Mouse (Mus musculus) ES-CJ7 (cell line): Measurements from ENCODE around the gene 5430419D17Rik.

Source experiments
- DNase-seq: peaks from one replicate; pipeline ENCODE4 v3.0.0; 2011; ENCODE audit warnings: low read depth, low spot score

Gene 5430419D17Rik

DNA sequence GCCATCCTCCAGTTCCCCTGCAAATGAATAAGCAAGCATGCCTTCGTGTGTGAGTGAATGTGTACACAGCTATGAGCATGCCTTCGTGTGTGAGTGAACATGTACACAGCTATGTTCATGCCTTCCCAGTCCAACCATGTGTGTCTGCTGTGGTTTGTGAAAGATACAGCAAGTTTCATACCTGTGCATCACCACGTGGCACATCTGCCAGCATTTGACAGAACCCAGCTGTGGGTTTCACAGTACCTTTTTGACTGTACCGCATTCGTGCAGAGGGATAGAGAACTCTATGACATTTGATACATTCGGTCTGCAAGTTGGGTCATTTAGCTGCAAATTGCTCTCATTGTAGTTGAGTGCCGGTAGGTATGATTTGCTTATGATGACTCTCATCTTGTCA lies 140.3 kb downstream of the 5430419D17Rik start:
- DNase-seq: no peak

DNA sequence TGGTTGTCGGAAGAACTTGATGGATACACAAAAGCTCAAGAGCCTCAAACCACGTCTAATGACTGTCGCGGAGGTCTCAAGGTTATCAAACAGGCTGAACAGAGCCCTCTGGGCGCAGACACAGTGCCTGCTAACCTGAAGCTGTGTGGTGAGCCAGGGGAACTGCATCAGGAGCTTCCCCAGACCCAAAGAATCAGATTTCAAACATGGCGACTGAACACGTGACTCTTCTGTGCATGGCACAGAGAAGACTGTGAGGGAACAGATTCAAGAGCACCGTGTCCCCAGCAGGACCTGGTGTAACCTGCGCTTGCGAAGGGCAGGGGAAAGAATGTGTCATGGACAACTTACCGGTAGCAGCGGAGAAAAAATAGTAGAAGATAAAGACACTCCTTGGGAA lies 143.4 kb downstream of the 5430419D17Rik start:
- DNase-seq: peak; percentile 67

DNA sequence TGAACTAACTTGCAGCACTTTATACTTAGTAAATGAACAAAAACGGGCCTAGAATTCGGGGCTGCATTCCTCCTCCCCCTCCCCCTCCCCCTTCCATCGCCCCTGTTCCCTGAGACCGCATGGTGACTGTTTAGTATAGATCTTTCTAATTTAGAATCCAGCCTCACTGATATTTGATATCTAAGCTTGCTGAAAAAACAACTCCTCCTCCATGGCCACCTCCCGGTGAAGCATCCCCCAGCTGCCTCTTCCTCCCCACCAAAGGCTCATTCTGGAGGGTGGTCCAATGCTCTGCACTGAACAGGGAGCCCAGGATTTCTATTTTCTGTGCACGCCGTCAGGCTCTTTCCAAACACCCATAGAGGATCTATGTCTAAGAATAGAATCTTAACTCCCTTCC lies 144.1 kb downstream of the 5430419D17Rik start:
- DNase-seq: no peak

DNA sequence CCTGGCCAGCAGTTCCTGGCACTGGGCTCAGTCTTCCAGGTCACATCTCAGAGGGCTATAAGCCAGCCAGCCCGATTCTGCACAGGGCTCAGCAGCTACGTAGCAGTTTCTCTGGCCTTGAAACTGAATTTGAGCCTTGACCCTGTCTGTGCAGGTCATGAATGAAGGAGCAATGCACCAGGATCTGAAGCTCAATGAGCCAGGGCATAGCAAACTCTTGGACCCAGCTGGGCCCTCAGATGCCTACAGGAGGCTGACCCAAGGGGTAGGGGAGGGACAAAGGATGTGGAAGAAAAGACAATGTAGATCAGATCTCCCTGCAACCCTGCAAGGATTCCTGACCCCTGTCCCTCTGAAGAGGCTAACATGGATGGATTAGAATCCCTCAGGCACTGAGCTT lies 148.0 kb downstream of the 5430419D17Rik start, which contains the start of gene Cuzd1:
Gene Cuzd1 (minus strand): TSS at position 101 of the 400 bp plus-strand sequence.
- DNase-seq: no peak

DNA sequence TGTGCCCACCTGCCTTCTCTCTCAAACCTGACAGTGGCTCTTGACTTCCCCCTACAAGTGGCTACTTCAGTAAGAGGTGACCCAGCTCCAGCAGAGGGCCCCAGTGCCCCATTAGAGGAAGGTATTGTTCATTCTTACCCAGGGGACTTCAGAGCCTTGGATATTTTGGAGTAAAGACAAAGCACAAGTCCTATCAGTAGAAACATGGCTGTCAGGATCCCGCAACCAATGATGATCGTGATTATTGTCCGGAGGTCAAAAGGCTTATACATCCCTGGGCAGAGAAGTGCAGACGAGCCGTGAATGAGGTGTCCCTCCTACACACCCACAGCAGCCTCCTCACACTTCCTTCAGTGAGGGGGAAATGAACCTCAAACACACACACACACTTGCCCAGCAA lies 152.9 kb downstream of the 5430419D17Rik start:
- no peak for DNase-seq

GRCm38 (mm10) chr7:131329416-131329815 lies 155.2 kb downstream of the 5430419D17Rik start, which contains the start of gene Fam24b:
Gene Fam24b, minus strand, starts transcription at chr7:131329516.
- DNase-seq: no peak

DNA sequence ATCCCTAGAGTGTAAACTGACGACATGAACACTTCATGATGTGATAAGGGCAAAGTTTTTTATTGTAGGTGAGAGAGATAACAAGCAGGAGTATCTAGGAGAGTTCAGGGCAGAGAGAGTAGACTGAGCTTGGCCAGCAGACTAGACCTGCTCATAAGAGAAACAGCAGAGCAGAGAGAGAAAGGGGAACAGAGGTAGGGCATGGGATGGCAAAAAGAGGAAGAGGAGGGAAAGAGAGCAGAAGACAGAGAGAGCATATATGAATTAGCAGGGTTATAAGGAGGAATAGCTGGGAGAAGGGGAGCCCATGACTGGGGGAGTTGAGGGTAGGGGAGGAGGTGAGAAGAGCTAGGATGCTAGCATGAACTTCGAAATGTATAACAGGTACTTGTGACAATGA lies 157.5 kb downstream of the 5430419D17Rik start:
- no peak for DNase-seq

DNA sequence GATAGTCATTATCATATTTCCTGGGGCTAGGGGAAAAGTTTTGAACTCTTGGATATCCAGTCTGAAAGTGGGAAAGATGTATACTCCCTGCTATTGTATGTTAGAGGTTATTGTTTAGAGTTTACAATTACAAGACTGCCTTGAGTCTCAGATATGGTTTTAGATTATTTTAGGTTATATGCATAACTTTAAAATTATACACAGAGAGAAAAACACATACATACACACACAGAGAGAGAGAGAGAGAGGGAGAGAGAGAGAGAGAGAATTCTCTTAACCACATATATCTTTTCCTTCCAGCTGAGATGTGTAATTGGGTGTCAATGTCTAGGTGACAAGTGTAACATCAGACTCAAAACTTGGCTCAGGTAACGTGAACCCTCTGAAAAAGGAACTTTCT lies 159.4 kb downstream of the 5430419D17Rik start, which contains the start of gene Fam24a:
Gene Fam24a (plus strand): TSS at position 301 of the 400 bp plus-strand sequence.
- DNase-seq: no peak

DNA sequence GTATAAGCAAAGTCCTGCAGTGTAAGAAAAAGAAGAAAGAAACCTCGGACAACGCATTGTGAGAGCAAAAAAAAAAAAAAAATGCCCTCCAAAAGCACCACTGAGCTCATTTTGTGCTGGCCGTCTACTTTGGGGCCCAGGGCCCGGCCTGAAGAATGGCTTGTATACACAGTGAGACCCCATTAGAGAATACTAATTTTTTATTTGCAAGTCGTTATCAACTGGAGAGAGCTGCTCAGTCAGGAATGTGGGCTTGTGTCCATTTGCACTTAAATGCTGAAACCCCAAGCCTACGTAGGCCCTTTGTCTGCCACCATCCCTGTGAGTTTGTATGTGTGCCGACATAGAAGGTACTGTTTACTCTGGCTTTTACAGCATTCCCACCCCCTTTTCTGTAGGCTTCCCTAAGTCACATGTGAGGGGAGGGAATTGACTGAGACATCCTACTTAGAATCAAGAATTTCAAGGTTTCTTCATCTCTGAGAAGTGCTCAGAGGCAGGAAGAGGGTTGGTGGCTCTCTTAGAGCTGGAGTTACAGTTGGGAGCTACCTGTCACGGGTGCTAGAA lies 163.4 kb downstream of the 5430419D17Rik start:
- DNase-seq: peak; percentile 14

DNA sequence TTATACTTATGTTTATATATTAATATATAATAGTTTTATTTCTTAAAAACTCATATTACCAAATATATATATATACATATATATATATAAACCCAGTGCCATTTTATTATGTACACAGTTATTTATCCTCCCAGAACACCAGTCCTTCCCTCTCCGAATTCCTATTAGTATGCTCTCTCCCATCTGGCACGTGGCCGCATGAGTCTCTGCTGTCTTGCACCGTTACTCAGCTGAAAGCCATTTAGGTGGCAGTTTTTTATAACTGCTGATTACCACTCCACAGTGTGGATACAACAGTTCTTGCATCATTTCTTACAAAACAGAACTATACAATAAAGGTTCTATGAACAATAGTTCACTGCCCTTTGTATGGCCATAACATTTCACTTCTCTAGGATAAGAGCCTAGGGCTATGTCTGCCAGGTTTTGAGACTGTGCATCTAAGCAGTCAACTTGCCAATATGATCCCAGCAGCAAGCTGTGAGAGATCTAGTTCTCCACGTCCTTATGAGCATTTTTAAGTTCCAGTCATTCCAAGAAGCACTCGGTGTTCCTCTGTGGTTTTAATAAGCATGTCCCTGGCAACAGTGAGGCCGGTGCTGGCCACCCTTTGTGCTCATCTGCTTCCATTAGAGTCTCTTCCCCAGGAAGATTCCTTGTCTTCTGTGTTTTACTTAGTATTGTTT lies 171.8 kb downstream of the 5430419D17Rik start:
- DNase-seq: no peak
